Mouse (Mus musculus) limb, embryonic 13.5 days (tissue): Measurements from ENCODE around the gene Gm11011. TPM values are rescaled to one million over a fixed set of nuclear protein-coding genes. Genes with fewer than 3 reads are reported as not detected.
"Not testable (repeated sequence)": the region's sequence is repeated elsewhere in the genome, so short reads cannot be mapped to it uniquely, and the experiment has no call there.

Experiments used
- ATAC-seq: fragments of 200-750 bp; cut with Nextera tagmentation; 2 replicates; pipeline ENCODE4 v1.8.0; 2017; ENCODE audit warnings: low read depth, moderate number of reproducible peaks, moderate TSS enrichment; ENCODE audit not compliant: low FRiP score
- H3K27ac ChIP-seq: fragments of 300-500 bp; sonication (generic); 2 replicates; pipeline ENCODE4 v1.5.1; 2015; ENCODE audit warnings: inconsistent platforms, mild to moderate bottlenecking, moderate library complexity
- H3K27me3 ChIP-seq: fragments of 300-500 bp; sonication (generic); 2 replicates; pipeline ENCODE4 v1.6.1; 2015; ENCODE audit warnings: mild to moderate bottlenecking, inconsistent platforms
- H3K36me3 ChIP-seq: fragments of 300-500 bp; sonication (generic); 2 replicates; pipeline ENCODE4 v1.6.1; 2015; ENCODE audit warnings: inconsistent platforms, mild to moderate bottlenecking, moderate library complexity
- H3K4me1 ChIP-seq: fragments of 300-500 bp; sonication (generic); 2 replicates; pipeline ENCODE4 v1.6.1; 2015; ENCODE audit warnings: inconsistent platforms
- H3K4me2 ChIP-seq: fragments of 300-500 bp; sonication (generic); replicated peaks from 2 replicates; pipeline ENCODE4 v1.6.1; 2015; ENCODE audit warnings: inconsistent platforms, mild to moderate bottlenecking, moderate library complexity
- H3K4me3 ChIP-seq: fragments of 300-500 bp; sonication (generic); 2 replicates; pipeline ENCODE4 v1.5.1; 2015; ENCODE audit warnings: moderate library complexity, mild to moderate bottlenecking, inconsistent platforms
- H3K9ac ChIP-seq: fragments of 300-500 bp; sonication (generic); 2 replicates; pipeline ENCODE4 v1.6.1; 2015; ENCODE audit warnings: mild to moderate bottlenecking, inconsistent platforms
- H3K9me3 ChIP-seq: fragments of 300-500 bp; sonication (generic); 2 replicates; pipeline ENCODE4 v1.6.1; 2016; ENCODE audit warnings: inconsistent platforms
- WGBS: fragments of 180-500 bp; shearing (Covaris S2); methylation state at CpG from one replicate; pipeline ENCODE4 v1.1.7; 2015; 5-methylcytosine and 5-hydroxymethylcytosine counted together
- polyA plus RNA-seq: library from polyadenylated mRNA; unstranded; fragments of >200 nt; fragmentation: Nextera tagmentation; extraction: Ambion mirVana; gene quantifications from 2 replicates; pipeline ENCODE4 v1.2.1, GENCODE M21; 2015

Gm11011 gene
- polyA plus RNA-seq: not detected in 2 replicates

DNA sequence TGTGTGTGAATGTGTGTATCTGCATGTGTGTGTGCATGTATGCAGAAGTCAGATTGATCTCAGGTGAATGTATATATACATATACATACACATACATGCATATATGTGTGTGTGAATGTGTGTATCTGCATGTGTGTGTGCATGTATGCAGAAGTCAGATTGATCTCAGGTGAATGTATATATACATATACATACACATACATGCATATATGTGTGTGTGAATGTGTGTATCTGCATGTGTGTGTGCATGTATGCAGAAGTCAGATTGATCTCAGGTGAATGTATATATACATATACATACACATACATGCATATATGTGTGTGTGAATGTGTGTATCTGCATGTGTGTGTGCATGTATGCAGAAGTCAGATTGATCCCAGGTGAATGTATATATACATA, at the start of gene Gm11011:
Gm11011 (minus strand) TSS at position 101 of the 400 bp plus-strand sequence.
- peaks cover 13% of the 10 kb centered on the region for H3K4me1 ChIP-seq
- H3K9ac ChIP-seq, H3K27ac ChIP-seq, H3K4me2 ChIP-seq, ATAC-seq, H3K27me3 ChIP-seq, H3K36me3 ChIP-seq, H3K4me3 ChIP-seq, H3K9me3 ChIP-seq: not testable (repeated sequence)

GRCm38 (mm10) chr2:169636414-169636813, 48.9 kb upstream of the Gm11011 start:
- ATAC-seq: no peak
- no peaks in the 10 kb centered on the region for H3K9me3 ChIP-seq
- H3K36me3 ChIP-seq: no peaks in the 10 kb centered on the region
- peak overlapping the region; percentile 72 for H3K4me3 ChIP-seq
- peak overlapping the region; percentile 53 for H3K9ac ChIP-seq
- peak overlapping the region; percentile 93 for H3K4me2 ChIP-seq
- no peak overlapping the region for H3K27ac ChIP-seq
- no peaks in the 10 kb centered on the region for H3K27me3 ChIP-seq
- peaks cover 51% of the 10 kb centered on the region for H3K4me1 ChIP-seq
- WGBS: 46% methylated on average over 4 of the region's 4 CpGs

- H3K27ac ChIP-seq: peak overlapping the region; percentile 24; the same call in 1 of the 2 replicates
- 20% methylated on average over 7 of the region's 7 CpGs for WGBS
- peak overlapping the region; percentile 95 for H3K9ac ChIP-seq
Measured at GRCm38 (mm10) chr2:169635428-169635827, 47.9 kb upstream of the Gm11011 start.

DNA sequence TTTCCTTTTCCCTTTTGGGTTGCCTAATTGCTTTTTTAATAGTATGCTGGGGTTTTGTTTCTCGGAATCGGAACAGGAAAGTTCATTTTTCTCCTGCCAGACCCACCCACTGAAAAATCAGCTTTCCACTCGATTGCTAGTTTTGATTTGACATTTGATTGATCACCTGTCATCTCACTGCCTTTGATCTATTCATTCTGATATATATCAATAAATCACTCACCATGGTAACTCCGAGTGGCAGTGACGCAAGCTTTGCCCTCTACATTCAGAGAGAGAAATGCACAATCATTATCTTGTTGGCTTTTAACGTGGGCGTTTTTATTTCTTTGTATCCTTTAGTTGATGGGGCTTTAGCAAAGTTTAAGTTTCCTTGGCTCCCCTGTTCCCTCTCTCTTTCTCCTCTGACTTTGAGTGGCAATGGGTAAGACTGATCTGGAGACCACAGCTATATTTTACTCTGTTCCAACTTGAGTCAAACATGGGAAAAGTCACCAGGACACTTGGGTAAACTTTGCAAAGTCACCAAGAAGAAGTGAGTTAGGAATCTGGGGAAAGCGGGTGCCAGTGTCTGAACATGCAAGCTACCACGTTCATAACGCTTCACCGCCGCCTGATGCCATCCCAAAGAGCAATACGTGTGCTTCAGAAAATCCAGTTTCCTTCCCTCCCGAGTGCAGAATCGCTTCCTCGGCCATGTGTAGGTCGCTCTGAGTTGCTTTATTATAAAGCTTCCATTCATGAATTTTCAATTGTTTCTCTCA, 47.3 kb upstream of the Gm11011 start:
- H3K9ac ChIP-seq: peak overlapping the region; percentile 95
- ATAC-seq: no peak
- no peaks in the 10 kb centered on the region for H3K27me3 ChIP-seq
- H3K36me3 ChIP-seq: no peaks in the 10 kb centered on the region
- peaks cover 44% of the 10 kb centered on the region for H3K4me1 ChIP-seq
- no peaks in the 10 kb centered on the region for H3K9me3 ChIP-seq
- peak overlapping the region; percentile 72 for H3K4me3 ChIP-seq
- peak overlapping the region; percentile 93 for H3K4me2 ChIP-seq
- H3K27ac ChIP-seq: peak overlapping the region; percentile 81; the same call in 1 of the 2 replicates
- WGBS: 18% methylated on average over 17 of the region's 17 CpGs

More at GRCm38 (mm10) chr2:169635428-169635827, 47.9 kb upstream of the Gm11011 start:
- Histone ChIP-seq H3K4me1 (peaks cover 44% of the 10 kb centered on the region), H3K36me3 (no peaks in the 10 kb centered on the region), H3K4me3 (peak overlapping the region; percentile 72), H3K4me2 (peak overlapping the region; percentile 93), H3K9me3 (no peaks in the 10 kb centered on the region), H3K27me3 (no peaks in the 10 kb centered on the region)
- ATAC-seq: no peak

GRCm38 (mm10) chr2:169633491-169634289, 46.1 kb upstream of the Gm11011 start:
- ATAC-seq: peak; percentile 29; the same call in 1 of the 2 replicates
- H3K36me3 ChIP-seq: no peaks in the 10 kb centered on the region
- peak overlapping the region; percentile 93 for H3K4me2 ChIP-seq
- peak overlapping the region; percentile 95 for H3K9ac ChIP-seq
- H3K27me3 ChIP-seq: no peaks in the 10 kb centered on the region
- H3K9me3 ChIP-seq: no peaks in the 10 kb centered on the region
- H3K4me3 ChIP-seq: peak overlapping the region; percentile 72
- peak overlapping the region; percentile 81 for H3K27ac ChIP-seq
- under 1% methylated on average over 37 of the region's 38 CpGs for WGBS
- H3K4me1 ChIP-seq: peaks cover 41% of the 10 kb centered on the region

- H3K4me1 ChIP-seq: peaks cover 33% of the 10 kb centered on the region
- WGBS: 0% methylated on average over 19 of the region's 22 CpGs
- no peaks in the 10 kb centered on the region for H3K36me3 ChIP-seq
- ATAC-seq: peak; percentile 65
- H3K9ac ChIP-seq: peak within 1 kb of the TSS; percentile 95
- H3K9me3 ChIP-seq: no peaks in the 10 kb centered on the region
- peak within 1 kb of the TSS; percentile 93 for H3K4me2 ChIP-seq
- peak within 1 kb of the TSS; percentile 72 for H3K4me3 ChIP-seq
- H3K27ac ChIP-seq: peak within 1 kb of the TSS; percentile 81
- no peaks in the 10 kb centered on the region for H3K27me3 ChIP-seq
Measured at GRCm38 (mm10) chr2:169632338-169633151, 45.0 kb upstream of the Gm11011 start, which contains the start of gene Tshz2. TSS of gene Tshz2 (plus strand) at chr2:169633013.

GRCm38 (mm10) chr2:169630070-169630469, 42.5 kb upstream of the Gm11011 start:
- peaks cover 10% of the 10 kb centered on the region for H3K4me1 ChIP-seq
- H3K36me3 ChIP-seq: no peaks in the 10 kb centered on the region
- 86% methylated on average over 3 of the region's 3 CpGs for WGBS
- no peak overlapping the region for H3K27ac ChIP-seq
- H3K9ac ChIP-seq: no peak overlapping the region
- ATAC-seq: no peak
- H3K27me3 ChIP-seq: no peaks in the 10 kb centered on the region
- H3K4me3 ChIP-seq: no peak overlapping the region
- H3K9me3 ChIP-seq: no peaks in the 10 kb centered on the region
- no peak overlapping the region for H3K4me2 ChIP-seq

- no peaks in the 10 kb centered on the region for H3K9me3 ChIP-seq
- WGBS: 3% methylated on average over 15 of the region's 15 CpGs
- H3K9ac ChIP-seq: peak overlapping the region; percentile 48
- H3K4me3 ChIP-seq: peak overlapping the region; percentile 31
- H3K4me2 ChIP-seq: peak overlapping the region; percentile 70
- peak overlapping the region; percentile 22; the same call in 1 of the 2 replicates for H3K27ac ChIP-seq
- H3K36me3 ChIP-seq: no peaks in the 10 kb centered on the region
- ATAC-seq: peak; percentile 69
- H3K27me3 ChIP-seq: 0 out of 2 replicates have a peak, but pooled peaks cover 3% of the 10 kb centered on the region
- peaks cover 15% of the 10 kb centered on the region for H3K4me1 ChIP-seq
Measured at GRCm38 (mm10) chr2:169621201-169621710, 33.7 kb upstream of the Gm11011 start.

DNA sequence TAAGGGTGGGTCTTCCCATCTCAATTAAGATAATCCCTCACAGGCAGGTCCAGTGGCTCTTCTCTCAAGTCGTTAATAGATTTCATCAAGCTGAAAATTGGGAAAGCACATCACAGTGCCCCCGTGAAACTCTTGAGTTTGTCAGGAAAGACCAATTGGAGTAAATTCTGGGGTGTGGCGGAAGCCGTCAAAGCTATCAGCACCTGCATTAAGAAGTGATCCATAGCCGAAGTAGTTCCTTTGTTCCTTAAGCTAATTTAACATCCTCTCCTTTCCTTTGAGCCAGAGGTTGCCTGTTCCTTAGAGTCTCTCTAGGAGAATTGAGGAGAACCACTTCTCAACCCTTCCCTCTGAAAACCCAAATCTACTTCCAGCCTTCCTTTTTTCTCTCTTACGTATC, 28.5 kb upstream of the Gm11011 start:
- no peaks in the 10 kb centered on the region for H3K27me3 ChIP-seq
- no peaks in the 10 kb centered on the region for H3K9me3 ChIP-seq
- H3K4me1 ChIP-seq: peaks cover 29% of the 10 kb centered on the region
- H3K27ac ChIP-seq: no peak overlapping the region
- WGBS: 64% methylated on average over 6 of the region's 6 CpGs
- H3K9ac ChIP-seq: no peak overlapping the region
- no peak overlapping the region for H3K4me2 ChIP-seq
- no peaks in the 10 kb centered on the region for H3K36me3 ChIP-seq
- no peak overlapping the region for H3K4me3 ChIP-seq
- ATAC-seq: no peak

GRCm38 (mm10) chr2:169614683-169615082, 27.1 kb upstream of the Gm11011 start:
- ATAC-seq: no peak
- Histone ChIP-seq H3K27me3 (0 out of 2 replicates have a peak, but pooled peaks cover 3% of the 10 kb centered on the region), H3K4me1 (peaks cover 39% of the 10 kb centered on the region), H3K9me3 (no peaks in the 10 kb centered on the region), H3K9ac (no peak overlapping the region), H3K4me2 (no peak overlapping the region), H3K27ac (no peak overlapping the region), H3K36me3 (no peaks in the 10 kb centered on the region), H3K4me3 (no peak overlapping the region)
- WGBS: 57% methylated on average over 4 of the region's 4 CpGs

GRCm38 (mm10) chr2:169611557-169611956, 24.0 kb upstream of the Gm11011 start:
- 10% methylated on average over 7 of the region's 7 CpGs for WGBS
- ATAC-seq: peak; percentile 57; the same call in 1 of the 2 replicates
- Histone ChIP-seq H3K36me3 (no peaks in the 10 kb centered on the region), H3K27me3 (0 out of 2 replicates have a peak, but pooled peaks cover 3% of the 10 kb centered on the region), H3K4me1 (peaks cover 53% of the 10 kb centered on the region), H3K4me3 (no peak overlapping the region), H3K9ac (no peak overlapping the region), H3K27ac (no peak overlapping the region), H3K9me3 (no peaks in the 10 kb centered on the region), H3K4me2 (no peak overlapping the region)
